Mouse (Mus musculus): ENCODE results near the gene Accs. TPM values are rescaled to one million over a fixed set of nuclear protein-coding genes. Genes with fewer than 3 reads are reported as not detected.

Accs gene
- polyA plus RNA-seq, 1 experiment from 2014 or later, result 5.8 TPM

DNA sequence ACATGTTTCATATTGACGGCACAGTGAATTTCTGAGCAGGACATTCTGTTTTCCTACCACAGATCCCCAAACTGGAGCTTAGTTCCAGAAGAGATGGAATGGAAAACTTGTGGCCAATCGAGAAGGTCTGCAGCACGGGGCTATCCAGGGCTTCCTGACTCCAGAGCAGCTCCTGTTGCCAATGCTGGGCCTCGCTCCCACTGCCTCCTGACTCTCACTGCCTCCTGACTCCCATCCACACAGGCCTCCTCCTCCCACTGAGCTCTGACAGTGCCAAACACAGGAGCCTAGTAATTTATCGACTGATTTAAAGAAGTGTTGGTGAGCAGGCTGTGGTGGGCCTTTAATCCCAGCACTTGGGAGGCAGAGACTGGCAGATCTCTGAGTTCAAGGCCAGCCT, 41.7 kb downstream of the Accs start:
- no peak overlapping the region for H3K9ac ChIP-seq (ENCODE audit: low read length)
- no peaks in the 10 kb centered on the region for H3K9me3 ChIP-seq (ENCODE audit: control insufficient read depth, low read length)
- ATAC-seq (ENCODE audit: low FRiP score) (no peak), DNase-seq (ENCODE audit: low spot score, missing footprints) (no peak)
- no peak overlapping the region for H3K27ac ChIP-seq (ENCODE audit: low read depth, low read length)
- no peaks in the 10 kb centered on the region for H3K36me3 ChIP-seq (ENCODE audit: control insufficient read depth, insufficient read depth, low read length)
- H3K4me2 ChIP-seq, result no peak overlapping the region
- WGBS, result 90% methylated on average over 5 of the region's 5 CpGs
- no peaks in the 10 kb centered on the region for H3K27me3 ChIP-seq (ENCODE audit: control insufficient read depth, insufficient read depth, low read length)
- H3K4me3 ChIP-seq (ENCODE audit: low read depth, low read length), result no peak overlapping the region
- H3K4me1 ChIP-seq (ENCODE audit: control insufficient read depth, insufficient read depth, low read length), result no peaks in the 10 kb centered on the region

DNA sequence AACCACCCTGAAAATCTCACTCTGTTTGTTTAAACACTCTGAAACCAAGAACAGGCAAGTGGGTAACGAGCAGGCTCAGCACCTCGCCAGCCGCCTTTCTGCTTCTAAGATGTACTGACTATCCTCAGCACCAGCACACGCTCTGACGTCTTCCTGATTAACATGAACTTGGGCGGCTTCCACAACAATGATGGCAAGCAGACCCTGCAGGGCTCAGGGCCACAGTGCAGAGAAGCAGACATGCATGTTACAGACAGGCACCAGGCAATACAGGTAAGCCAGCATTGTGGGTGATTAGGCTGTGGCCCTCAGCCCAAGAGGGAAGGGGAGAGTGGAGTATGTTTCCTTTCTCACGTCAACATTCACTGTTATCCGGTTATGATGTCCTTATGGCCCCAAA, 42.3 kb downstream of the Accs start:
- Histone ChIP-seq H3K9ac (ENCODE audit: low read length) (no peak overlapping the region), H3K4me2 (no peak overlapping the region), H3K27me3 (ENCODE audit: control insufficient read depth, insufficient read depth, low read length) (no peaks in the 10 kb centered on the region), H3K4me3 (ENCODE audit: low read depth, low read length) (no peak overlapping the region), H3K36me3 (ENCODE audit: control insufficient read depth, insufficient read depth, low read length) (no peaks in the 10 kb centered on the region), H3K27ac (ENCODE audit: low read depth, low read length) (no peak overlapping the region), H3K4me1 (ENCODE audit: control insufficient read depth, insufficient read depth, low read length) (no peaks in the 10 kb centered on the region), H3K9me3 (ENCODE audit: control insufficient read depth, low read length) (no peaks in the 10 kb centered on the region)
- 90% methylated on average over 8 of the region's 8 CpGs for WGBS
- no peak for ATAC-seq (ENCODE audit: low FRiP score)
- DNase-seq (ENCODE audit: low spot score, missing footprints), result no peak

DNA sequence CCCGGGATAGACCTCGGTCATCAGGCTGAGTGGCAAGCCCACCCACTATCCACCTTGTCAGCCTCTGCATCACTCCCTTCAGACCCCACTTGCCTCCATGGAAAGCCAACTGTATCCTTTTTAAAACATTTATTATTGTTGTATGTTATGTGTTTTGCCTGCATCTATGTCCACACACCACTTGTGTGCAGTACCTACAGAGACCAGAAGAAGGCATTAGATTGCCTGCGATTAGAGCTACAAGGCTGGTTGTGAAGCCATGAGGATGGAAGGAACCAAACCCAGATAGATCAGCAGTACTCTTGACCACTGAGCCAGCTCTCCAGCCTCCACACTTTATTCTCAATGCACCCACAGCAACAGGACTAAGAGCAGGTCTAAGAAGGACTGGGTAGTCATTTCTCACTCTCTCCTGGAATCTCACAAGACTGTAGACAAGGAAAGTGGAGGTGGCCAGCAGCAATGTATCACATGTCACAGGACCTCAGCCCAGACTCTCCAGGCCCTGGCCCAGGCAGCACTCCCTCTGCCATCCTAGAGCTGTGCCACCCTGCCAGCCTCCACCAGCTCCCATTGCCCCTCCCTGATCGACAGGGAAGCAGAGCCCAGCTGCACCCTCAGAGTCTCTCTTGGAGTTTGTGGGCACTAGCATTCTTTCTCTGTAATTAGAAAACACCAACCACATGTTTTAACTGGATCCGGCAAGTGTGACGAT, 43.1 kb downstream of the Accs start:
- no peak for ATAC-seq (ENCODE audit: low FRiP score)
- no peak overlapping the region for H3K9ac ChIP-seq (ENCODE audit: low read length)
- H3K27ac ChIP-seq (ENCODE audit: low read depth, low read length), result no peak overlapping the region
- no peaks in the 10 kb centered on the region for H3K4me1 ChIP-seq (ENCODE audit: control insufficient read depth, insufficient read depth, low read length)
- H3K4me3 ChIP-seq (ENCODE audit: low read depth, low read length), result no peak overlapping the region
- DNase-seq (ENCODE audit: low spot score, missing footprints), result no peak
- no peaks in the 10 kb centered on the region for H3K36me3 ChIP-seq (ENCODE audit: control insufficient read depth, insufficient read depth, low read length)
- no peaks in the 10 kb centered on the region for H3K9me3 ChIP-seq (ENCODE audit: control insufficient read depth, low read length)
- H3K4me2 ChIP-seq, result no peak overlapping the region
- H3K27me3 ChIP-seq (ENCODE audit: control insufficient read depth, insufficient read depth, low read length), result no peaks in the 10 kb centered on the region
- WGBS, result 95% methylated on average over 6 of the region's 6 CpGs

DNA sequence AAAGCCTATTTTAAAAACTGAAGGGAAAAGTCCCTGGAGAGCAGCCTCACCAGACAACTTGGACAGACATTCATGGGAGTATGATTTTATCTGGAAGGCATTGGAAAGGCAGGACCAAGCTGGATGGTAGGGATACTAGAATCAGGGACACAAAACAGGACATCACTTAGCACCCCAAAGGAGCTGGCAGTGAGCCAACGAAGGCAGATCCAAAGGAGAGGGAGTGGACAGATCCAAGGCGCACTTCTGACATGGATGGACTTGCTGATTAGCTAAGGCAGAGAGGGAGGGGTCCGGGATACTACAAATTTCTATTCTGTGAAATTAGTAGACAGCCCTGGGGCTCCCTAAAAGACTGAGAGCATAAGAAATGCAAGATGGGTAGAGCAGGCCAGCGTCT, 44.2 kb downstream of the Accs start:
- 84% methylated on average over 4 of the region's 4 CpGs for WGBS
- H3K27ac ChIP-seq (ENCODE audit: low read depth, low read length), result no peak overlapping the region
- H3K4me2 ChIP-seq, result no peak overlapping the region
- ATAC-seq (ENCODE audit: low FRiP score) (no peak), DNase-seq (ENCODE audit: low spot score, missing footprints) (no peak)
- no peaks in the 10 kb centered on the region for H3K4me1 ChIP-seq (ENCODE audit: control insufficient read depth, insufficient read depth, low read length)
- no peaks in the 10 kb centered on the region for H3K27me3 ChIP-seq (ENCODE audit: control insufficient read depth, insufficient read depth, low read length)
- H3K4me3 ChIP-seq (ENCODE audit: low read depth, low read length), result no peak overlapping the region
- no peaks in the 10 kb centered on the region for H3K36me3 ChIP-seq (ENCODE audit: control insufficient read depth, insufficient read depth, low read length)
- H3K9ac ChIP-seq (ENCODE audit: low read length), result no peak overlapping the region
- no peaks in the 10 kb centered on the region for H3K9me3 ChIP-seq (ENCODE audit: control insufficient read depth, low read length)

DNA sequence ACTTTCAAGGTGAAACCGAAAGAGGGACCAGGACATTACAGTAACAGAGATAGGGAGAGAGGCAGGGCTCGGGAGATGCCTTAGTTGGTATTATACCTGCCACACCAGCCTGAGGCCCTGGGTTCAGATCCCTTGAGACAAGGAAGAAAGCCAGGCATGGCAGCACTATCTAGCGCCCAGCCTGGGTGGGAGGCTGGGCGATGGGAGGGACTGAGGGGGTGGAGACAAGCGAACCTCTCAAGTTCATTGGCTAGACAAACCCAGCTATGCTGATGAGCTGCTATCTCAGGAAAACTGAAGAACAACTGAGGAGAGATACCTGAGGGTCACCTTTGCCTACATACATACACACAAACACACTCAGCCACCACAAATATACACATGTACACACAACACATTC, 44.7 kb downstream of the Accs start:
- no peak for ATAC-seq (ENCODE audit: low FRiP score)
- no peak overlapping the region for H3K4me2 ChIP-seq

DNA sequence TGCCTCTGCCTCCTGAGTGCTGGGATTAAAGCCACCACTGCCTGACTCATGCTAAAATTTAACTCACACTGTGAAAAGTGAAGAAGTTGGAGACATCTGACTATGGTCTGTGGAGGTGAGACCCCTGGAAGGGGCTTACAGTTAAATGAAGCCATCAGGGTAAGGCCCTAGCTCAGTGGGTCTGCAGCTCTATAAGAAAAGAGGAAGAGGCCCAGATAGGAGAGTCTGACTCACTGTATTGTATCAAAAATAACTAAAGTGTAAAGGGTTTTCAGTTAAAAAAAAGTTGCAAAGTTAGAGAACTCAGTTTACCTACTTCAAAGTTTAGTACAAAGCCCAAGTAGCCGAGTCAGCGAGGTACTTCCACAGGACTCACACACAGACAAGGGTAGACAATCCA, 46.8 kb downstream of the Accs start:
- ATAC-seq (ENCODE audit: low FRiP score) (no peak), DNase-seq (ENCODE audit: low spot score, missing footprints) (no peak)
- Histone ChIP-seq H3K27ac (ENCODE audit: low read depth, low read length) (no peak overlapping the region), H3K4me3 (ENCODE audit: low read depth, low read length) (no peak overlapping the region), H3K27me3 (ENCODE audit: control insufficient read depth, insufficient read depth, low read length) (no peaks in the 10 kb centered on the region), H3K9ac (ENCODE audit: low read length) (no peak overlapping the region), H3K4me2 (no peak overlapping the region), H3K4me1 (ENCODE audit: control insufficient read depth, insufficient read depth, low read length) (no peaks in the 10 kb centered on the region), H3K36me3 (ENCODE audit: control insufficient read depth, insufficient read depth, low read length) (no peaks in the 10 kb centered on the region), H3K9me3 (ENCODE audit: control insufficient read depth, low read length) (no peaks in the 10 kb centered on the region)
- 94% methylated on average over 2 of the region's 2 CpGs for WGBS

More for the DNA sequence above, 44.7 kb downstream of the Accs start:
- no peak overlapping the region for H3K4me3 ChIP-seq (ENCODE audit: low read depth, low read length)
- no peak for DNase-seq (ENCODE audit: low spot score, missing footprints)
- WGBS, result 83% methylated on average over 5 of the region's 5 CpGs
- no peaks in the 10 kb centered on the region for H3K4me1 ChIP-seq (ENCODE audit: control insufficient read depth, insufficient read depth, low read length)
- no peak overlapping the region for H3K27ac ChIP-seq (ENCODE audit: low read depth, low read length)
- H3K9me3 ChIP-seq (ENCODE audit: control insufficient read depth, low read length), result no peaks in the 10 kb centered on the region
- no peak overlapping the region for H3K9ac ChIP-seq (ENCODE audit: low read length)
- H3K27me3 ChIP-seq (ENCODE audit: control insufficient read depth, insufficient read depth, low read length), result no peaks in the 10 kb centered on the region
- H3K36me3 ChIP-seq (ENCODE audit: control insufficient read depth, insufficient read depth, low read length), result no peaks in the 10 kb centered on the region

DNA sequence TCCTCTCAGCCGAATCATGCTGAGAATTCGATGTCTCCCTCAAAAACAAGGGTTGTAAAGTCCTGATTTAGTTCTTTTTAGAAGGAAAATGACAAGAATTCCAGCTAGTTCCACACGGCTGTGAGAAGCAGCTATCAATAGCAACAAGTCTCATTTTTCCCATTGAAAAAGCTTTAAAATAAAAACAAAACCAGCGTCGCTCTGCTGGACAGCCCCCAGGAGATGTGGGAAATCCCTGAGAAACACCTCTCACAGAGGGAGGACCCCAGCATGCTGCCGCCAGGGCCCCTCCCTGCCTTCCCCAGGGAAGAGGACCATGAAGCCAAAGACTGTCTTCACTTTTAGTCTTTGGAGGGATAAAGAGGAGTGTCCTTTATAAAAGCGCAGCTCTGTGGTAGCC, 48.6 kb downstream of the Accs start:
- Histone ChIP-seq H3K9me3 (ENCODE audit: control insufficient read depth, low read length) (no peaks in the 10 kb centered on the region), H3K27ac (ENCODE audit: low read depth, low read length) (no peak overlapping the region), H3K36me3 (ENCODE audit: control insufficient read depth, insufficient read depth, low read length) (no peaks in the 10 kb centered on the region), H3K4me3 (ENCODE audit: low read depth, low read length) (no peak overlapping the region), H3K9ac (ENCODE audit: low read length) (no peak overlapping the region), H3K27me3 (ENCODE audit: control insufficient read depth, insufficient read depth, low read length) (no peaks in the 10 kb centered on the region), H3K4me2 (no peak overlapping the region), H3K4me1 (ENCODE audit: control insufficient read depth, insufficient read depth, low read length) (no peaks in the 10 kb centered on the region)
- ATAC-seq (ENCODE audit: low FRiP score) (no peak), DNase-seq (ENCODE audit: low spot score, missing footprints) (no peak)
- WGBS, result 75% methylated on average over 7 of the region's 7 CpGs

DNA sequence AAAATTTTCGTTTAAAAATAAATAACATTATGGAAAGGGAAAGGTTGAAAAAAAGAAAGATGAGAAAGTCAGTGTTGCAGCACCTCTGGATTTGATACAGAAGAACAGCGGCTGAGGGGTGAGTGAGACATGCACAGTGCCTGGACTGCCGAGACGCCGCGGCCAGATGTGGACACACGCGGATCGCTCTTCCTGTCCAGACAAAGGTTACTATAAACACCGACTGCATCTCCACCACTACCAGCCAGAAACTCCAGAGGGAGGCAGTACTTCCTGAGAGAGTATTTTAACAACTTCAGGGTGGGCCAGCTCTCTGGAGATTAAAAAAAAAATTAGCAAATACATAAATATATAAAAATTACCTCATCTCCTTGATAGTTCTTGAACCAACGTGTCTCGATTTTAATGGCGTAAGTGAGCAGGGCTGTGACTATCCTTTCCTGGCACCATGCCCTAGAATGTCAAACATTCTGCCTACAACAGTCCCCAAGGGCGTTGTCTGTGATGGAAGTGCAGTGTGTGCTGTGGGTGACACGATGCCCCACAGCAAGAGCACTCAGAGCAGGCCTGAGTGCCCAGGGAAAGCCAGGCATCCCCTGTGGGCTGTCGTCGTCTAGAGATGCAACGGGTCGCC, 52.5 kb downstream of the Accs start:
- Histone ChIP-seq H3K4me3 (ENCODE audit: low read depth, low read length) (no peak overlapping the region), H3K9ac (ENCODE audit: low read length) (no peak overlapping the region), H3K4me2 (no peak overlapping the region), H3K4me1 (ENCODE audit: control insufficient read depth, insufficient read depth, low read length) (no peaks in the 10 kb centered on the region), H3K27ac (ENCODE audit: low read depth, low read length) (no peak overlapping the region), H3K36me3 (ENCODE audit: control insufficient read depth, insufficient read depth, low read length) (no peaks in the 10 kb centered on the region), H3K27me3 (ENCODE audit: control insufficient read depth, insufficient read depth, low read length) (no peaks in the 10 kb centered on the region), H3K9me3 (ENCODE audit: control insufficient read depth, low read length) (no peaks in the 10 kb centered on the region)
- ATAC-seq (ENCODE audit: low FRiP score) (no peak), DNase-seq (ENCODE audit: low spot score, missing footprints) (no peak)
- 89% methylated on average over 19 of the region's 19 CpGs for WGBS

DNA sequence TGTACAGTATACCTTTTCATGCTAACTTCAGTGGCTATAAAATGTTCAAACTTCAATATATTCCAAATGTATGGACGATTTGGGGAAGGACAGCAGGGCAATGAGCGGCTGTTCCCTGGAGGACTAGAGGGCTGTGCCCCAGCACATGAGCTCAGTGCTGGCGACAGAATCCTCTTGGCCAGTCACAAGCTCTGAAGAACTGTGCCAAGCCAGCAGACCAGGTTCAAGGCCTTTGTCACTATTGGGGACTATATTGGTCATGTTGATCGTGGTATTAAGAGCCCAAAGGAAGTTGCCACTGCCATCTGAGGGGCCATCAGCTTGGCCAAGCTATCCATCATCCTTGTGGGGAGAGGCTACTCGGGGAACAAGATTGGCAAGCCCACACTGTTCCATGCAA, 55.4 kb downstream of the Accs start:
- WGBS, result 93% methylated on average over 5 of the region's 5 CpGs
- no peaks in the 10 kb centered on the region; the same call in 1 of the 2 replicates for H3K36me3 ChIP-seq (ENCODE audit: control insufficient read depth, insufficient read depth, low read length)

More for the DNA sequence above, 55.4 kb downstream of the Accs start:
- H3K27me3 ChIP-seq (ENCODE audit: control insufficient read depth, insufficient read depth, low read length), result no peaks in the 10 kb centered on the region
- H3K4me3 ChIP-seq (ENCODE audit: low read depth, low read length), result no peak overlapping the region
- DNase-seq (ENCODE audit: low spot score, missing footprints) (no peak), ATAC-seq (ENCODE audit: low FRiP score) (no peak)
- H3K27ac ChIP-seq (ENCODE audit: low read depth, low read length), result no peak overlapping the region
- no peak overlapping the region for H3K9ac ChIP-seq (ENCODE audit: low read length)
- H3K4me2 ChIP-seq, result no peak overlapping the region
- H3K4me1 ChIP-seq (ENCODE audit: control insufficient read depth, insufficient read depth, low read length), result no peaks in the 10 kb centered on the region
- no peaks in the 10 kb centered on the region for H3K9me3 ChIP-seq (ENCODE audit: control insufficient read depth, low read length)
